Mouse (Mus musculus): ENCODE data around the gene Nectin2. TPM values are rescaled to one million over a fixed set of nuclear protein-coding genes. Genes with fewer than 3 reads are reported as not detected.
A peak's percentile ranks its signal among the peaks of the same experiment; 100 is the strongest.

The Nectin2 gene
- polyA plus RNA-seq, 1 experiment from 2014 or later: 34.4 TPM

DNA sequence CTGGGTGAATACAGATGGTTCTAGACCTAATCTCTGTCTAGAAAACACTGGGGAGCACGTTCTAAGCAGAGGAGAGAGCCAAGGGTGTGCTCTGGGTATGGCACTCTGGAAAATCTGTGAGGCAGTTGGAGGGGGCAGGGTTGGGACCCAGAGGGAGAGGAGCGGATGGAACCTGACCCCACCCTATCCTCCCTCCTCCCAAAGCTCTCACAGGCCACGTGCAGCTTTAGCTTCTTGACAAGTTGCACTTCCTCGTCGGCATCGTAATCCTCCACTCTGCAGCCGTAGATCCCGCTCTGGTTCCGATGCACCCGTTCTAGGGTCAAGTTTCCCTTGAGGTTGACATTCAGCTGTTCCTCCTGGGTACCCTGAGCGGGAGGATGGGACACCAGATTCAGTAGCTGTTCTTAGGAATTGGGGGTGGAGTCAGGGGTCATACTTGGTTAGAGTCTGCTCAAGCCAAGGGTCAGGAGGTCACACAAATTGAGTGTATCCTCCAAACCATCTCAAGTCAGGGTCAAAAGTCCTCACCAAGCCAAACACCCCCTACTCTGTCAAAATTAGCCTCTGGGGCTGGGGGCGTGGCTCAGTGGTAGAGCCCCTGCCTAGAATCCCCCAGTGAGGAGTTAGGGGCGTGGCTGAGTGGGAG, 13.7 kb upstream of the Nectin2 start:
- H3K36me3 ChIP-seq: no peaks in the 10 kb centered on the region
- no peak overlapping the region for H3K4me2 ChIP-seq
- no peak overlapping the region for H3K4me3 ChIP-seq
- H3K27me3 ChIP-seq (replicated peaks): peaks cover 16% of the 10 kb centered on the region
- H3K4me1 ChIP-seq: 0 out of 2 replicates have a peak, but pooled peaks cover 1% of the 10 kb centered on the region
- ATAC-seq: no peak
- 63% methylated on average over 13 of the region's 13 CpGs for WGBS (ENCODE audit: insufficient replicate concordance)
- no peak overlapping the region for H3K9ac ChIP-seq
- no peak overlapping the region for H3K27ac ChIP-seq
- H3K9me3 ChIP-seq (replicated peaks): no peaks in the 10 kb centered on the region

DNA sequence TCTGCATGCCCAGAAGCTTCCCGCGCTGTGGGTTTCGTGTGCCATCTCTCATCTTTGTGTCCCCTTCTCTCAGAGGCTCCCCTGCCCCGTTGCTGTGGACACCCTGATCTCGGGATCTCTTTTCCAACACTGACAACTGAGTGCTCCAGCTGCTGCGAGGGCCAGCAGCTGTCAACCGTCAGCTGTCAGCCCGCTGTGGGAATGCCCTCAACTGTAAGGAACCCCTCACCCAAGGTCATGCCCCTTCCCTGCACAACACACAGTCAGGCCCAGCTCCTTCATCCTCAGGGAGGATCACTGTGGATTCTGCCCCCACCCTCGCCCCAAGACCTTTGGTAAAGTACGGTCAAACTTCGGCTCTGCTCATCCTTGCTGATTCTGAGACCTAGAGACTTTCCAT, 12.0 kb upstream of the Nectin2 start:
- 73% methylated on average over 11 of the region's 11 CpGs for WGBS (ENCODE audit: insufficient replicate concordance)
- H3K27me3 ChIP-seq (replicated peaks): peaks cover 15% of the 10 kb centered on the region
- H3K9ac ChIP-seq: no peak overlapping the region
- H3K4me1 ChIP-seq: no peaks in the 10 kb centered on the region
- ATAC-seq: no peak
- H3K4me3 ChIP-seq: no peak overlapping the region
- H3K27ac ChIP-seq: no peak overlapping the region
- H3K9me3 ChIP-seq (replicated peaks): no peaks in the 10 kb centered on the region
- H3K36me3 ChIP-seq: no peaks in the 10 kb centered on the region
- no peak overlapping the region for H3K4me2 ChIP-seq

DNA sequence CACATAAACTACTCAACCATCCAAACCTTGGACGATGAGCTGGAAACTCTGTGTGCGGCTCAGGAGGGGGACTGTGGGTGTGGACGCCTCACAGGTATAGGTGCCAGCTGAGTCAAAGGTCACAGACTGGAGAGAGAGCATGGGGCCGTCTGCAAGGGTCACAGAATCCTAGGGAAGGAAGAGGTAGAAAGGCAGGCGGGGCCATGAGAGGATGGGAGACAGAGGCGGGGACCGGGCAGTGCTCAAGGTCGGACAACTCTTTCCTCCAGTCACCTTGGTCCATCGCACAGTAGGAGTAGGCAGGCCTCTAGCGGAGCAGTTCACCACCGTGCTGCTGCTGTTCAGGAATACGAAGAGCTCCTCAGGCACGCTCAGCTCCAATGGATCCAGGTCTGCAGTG, 9.7 kb upstream of the Nectin2 start:
- H3K27me3 ChIP-seq (replicated peaks): peaks cover 37% of the 10 kb centered on the region
- no peaks in the 10 kb centered on the region for H3K36me3 ChIP-seq
- ATAC-seq: no peak
- no peak overlapping the region for H3K9ac ChIP-seq
- no peak overlapping the region for H3K4me3 ChIP-seq
- no peaks in the 10 kb centered on the region for H3K9me3 ChIP-seq (replicated peaks)
- 69% methylated on average over 13 of the region's 13 CpGs for WGBS (ENCODE audit: insufficient replicate concordance)
- 0 out of 2 replicates have a peak, but pooled peaks cover 3% of the 10 kb centered on the region for H3K4me1 ChIP-seq
- H3K4me2 ChIP-seq: no peak overlapping the region
- no peak overlapping the region for H3K27ac ChIP-seq

DNA sequence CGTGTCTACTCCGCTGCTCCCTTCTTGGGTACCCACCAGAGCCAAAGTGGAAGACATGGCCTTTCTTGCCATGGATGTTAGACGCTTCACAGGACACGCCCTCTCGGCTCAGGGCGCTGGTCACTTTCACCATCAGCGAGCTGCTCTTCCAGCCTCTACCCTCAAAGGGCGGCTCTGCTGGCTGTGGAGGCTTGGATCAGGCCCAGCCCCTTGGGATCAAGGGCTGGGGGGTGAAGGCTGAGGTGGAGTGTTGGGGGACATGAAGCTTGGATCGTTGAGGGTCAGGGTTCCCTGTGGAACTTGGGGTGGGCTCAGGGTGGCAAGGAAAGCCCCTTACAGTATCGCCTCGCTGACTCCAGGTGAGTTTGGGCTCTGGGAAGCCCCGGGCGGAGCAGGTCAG, 8.3 kb upstream of the Nectin2 start:
- no peak for ATAC-seq
- no peak overlapping the region for H3K4me3 ChIP-seq
- H3K9me3 ChIP-seq (replicated peaks): no peaks in the 10 kb centered on the region
- no peak overlapping the region for H3K9ac ChIP-seq
- H3K27me3 ChIP-seq (replicated peaks): peaks cover 38% of the 10 kb centered on the region
- H3K36me3 ChIP-seq: no peaks in the 10 kb centered on the region
- WGBS (ENCODE audit: insufficient replicate concordance): 75% methylated on average over 13 of the region's 13 CpGs
- no peak overlapping the region for H3K4me2 ChIP-seq
- 0 out of 2 replicates have a peak, but pooled peaks cover 3% of the 10 kb centered on the region for H3K4me1 ChIP-seq
- no peak overlapping the region for H3K27ac ChIP-seq

DNA sequence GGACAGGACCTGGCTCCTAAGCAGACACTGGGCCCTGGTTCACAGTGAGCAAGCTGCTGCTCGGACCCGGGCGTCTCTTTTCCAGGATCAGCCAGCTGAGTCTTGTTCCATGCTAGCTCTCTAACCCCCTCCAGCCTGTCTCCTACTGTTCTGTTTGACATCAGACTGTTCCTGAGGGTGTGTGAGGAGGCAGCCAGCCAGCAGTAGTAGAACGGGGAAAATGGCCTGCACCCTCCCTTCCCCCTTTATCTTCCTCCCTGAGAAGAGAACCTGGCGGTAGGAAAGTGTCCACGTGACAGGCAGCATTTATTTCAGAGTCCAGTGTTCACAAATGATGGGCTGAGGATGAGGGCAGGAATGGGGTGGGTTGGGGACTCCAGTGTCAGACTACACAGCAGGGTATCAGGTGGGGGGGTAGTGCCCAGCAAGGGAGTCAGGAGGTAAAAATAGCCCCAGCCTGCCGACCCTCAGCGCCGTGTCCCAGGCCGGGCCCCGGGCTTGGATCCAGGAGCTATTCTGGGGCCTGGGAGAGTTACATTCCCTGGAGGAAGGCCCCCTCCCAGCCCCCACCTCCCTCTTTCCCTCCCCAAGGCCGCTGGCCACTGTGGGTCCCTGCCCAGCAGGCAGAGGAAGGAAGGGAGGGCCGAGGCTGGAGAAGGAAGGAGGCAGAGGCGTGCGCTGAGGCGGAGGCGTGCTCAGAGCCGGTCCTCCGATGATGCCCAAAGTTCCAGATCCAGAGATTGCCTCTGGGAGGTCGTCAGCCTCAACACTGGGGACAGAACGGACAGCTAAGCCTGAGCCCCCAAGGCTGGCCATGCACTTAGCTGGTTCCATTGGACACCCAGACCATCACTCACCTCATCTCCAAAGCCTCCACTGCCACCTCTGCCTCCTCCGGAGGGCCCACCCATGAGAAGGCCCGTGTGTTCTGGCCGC, 5.8 kb upstream of the Nectin2 start:
- H3K9me3 ChIP-seq (replicated peaks): no peaks in the 10 kb centered on the region
- no peak overlapping the region for H3K4me3 ChIP-seq
- H3K4me2 ChIP-seq: no peak overlapping the region
- no peaks in the 10 kb centered on the region for H3K36me3 ChIP-seq
- ATAC-seq: 0 out of 2 replicates have a peak, but pooled peaks have one; percentile 16
- peaks cover 34% of the 10 kb centered on the region for H3K27me3 ChIP-seq (replicated peaks)
- H3K9ac ChIP-seq: no peak overlapping the region
- peaks cover 5% of the 10 kb centered on the region for H3K4me1 ChIP-seq
- WGBS (ENCODE audit: insufficient replicate concordance): 40% methylated on average over 23 of the region's 24 CpGs
- no peak overlapping the region for H3K27ac ChIP-seq

DNA sequence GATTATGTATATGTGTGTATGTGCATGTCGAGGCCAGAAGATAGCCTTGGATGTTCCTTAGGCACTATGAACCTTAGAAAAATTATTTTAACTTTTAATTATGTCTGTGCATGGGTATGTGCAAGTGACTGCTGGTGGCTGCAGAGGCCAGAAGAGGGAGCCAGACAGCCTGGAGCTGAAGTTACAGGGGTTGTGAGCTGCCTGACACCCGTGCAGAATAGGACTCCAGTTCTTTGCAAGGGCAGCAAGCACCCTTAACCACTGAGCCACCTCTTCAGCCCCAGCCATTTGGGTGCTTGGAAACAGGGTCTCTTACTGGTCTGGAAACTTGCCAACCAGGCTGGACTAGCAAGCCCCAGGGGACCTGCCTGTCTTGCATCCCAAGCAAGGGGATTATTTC, 4.7 kb upstream of the Nectin2 start:
- ATAC-seq: no peak
- no peak overlapping the region for H3K27ac ChIP-seq

DNA sequence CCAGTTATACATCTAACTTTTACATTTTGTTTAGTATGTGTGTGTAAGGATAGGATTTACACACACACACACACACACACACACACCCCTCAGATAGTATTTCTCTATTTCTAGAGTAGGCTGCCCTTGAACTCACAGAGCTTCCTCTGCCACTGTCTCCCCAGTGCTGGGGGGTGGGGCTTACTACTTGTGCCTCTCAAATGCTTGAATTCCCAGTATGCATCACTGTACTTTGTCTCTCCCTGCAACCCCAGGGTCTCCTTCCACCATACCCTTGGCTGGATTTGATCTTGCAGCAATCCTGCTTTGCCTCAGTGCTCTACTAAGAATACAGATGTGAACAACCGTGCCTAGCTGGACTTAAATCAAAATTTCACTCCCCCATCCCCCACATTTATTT, 3.8 kb upstream of the Nectin2 start:
- WGBS (ENCODE audit: insufficient replicate concordance): 69% methylated on average over 1 of the region's 1 CpGs
- H3K4me1 ChIP-seq: peaks cover 25% of the 10 kb centered on the region
- H3K4me3 ChIP-seq: no peak overlapping the region
- no peak for ATAC-seq
- H3K9ac ChIP-seq: no peak overlapping the region
- no peaks in the 10 kb centered on the region for H3K9me3 ChIP-seq (replicated peaks)
- H3K4me2 ChIP-seq: no peak overlapping the region
- peaks cover 34% of the 10 kb centered on the region for H3K27me3 ChIP-seq (replicated peaks)
- no peaks in the 10 kb centered on the region for H3K36me3 ChIP-seq
- H3K27ac ChIP-seq: no peak overlapping the region

More for the DNA sequence above, 4.7 kb upstream of the Nectin2 start:
- H3K4me1 ChIP-seq: peaks cover 16% of the 10 kb centered on the region
- no peak overlapping the region for H3K4me3 ChIP-seq
- WGBS (ENCODE audit: insufficient replicate concordance): 72% methylated on average over 2 of the region's 2 CpGs
- H3K4me2 ChIP-seq: no peak overlapping the region
- peaks cover 34% of the 10 kb centered on the region for H3K27me3 ChIP-seq (replicated peaks)
- H3K36me3 ChIP-seq: no peaks in the 10 kb centered on the region
- no peak overlapping the region for H3K9ac ChIP-seq
- no peaks in the 10 kb centered on the region for H3K9me3 ChIP-seq (replicated peaks)

DNA sequence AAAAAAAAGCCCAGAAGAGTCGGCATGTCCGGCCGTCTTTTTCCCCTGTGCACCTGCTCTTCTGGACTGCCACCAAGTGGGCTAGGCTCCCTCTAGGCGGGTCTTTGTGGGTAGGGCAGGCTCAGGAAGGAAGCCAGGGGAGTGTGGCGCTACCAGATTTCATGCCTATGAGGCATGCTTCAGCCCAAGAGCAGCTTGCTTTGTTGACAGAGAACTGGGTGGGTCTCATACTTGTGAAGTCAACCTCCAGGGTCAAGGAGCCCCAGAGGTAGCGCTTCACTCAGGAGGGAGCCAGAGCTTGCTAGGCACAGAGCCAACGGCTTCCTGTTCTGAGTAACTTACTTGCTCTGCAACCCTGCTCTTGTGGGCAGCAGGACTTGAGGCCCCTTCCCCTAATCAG, 3.3 kb upstream of the Nectin2 start:
- Histone ChIP-seq H3K36me3 (no peaks in the 10 kb centered on the region), H3K4me3 (no peak overlapping the region), H3K27me3 (replicated peaks) (peaks cover 29% of the 10 kb centered on the region), H3K9ac (no peak overlapping the region), H3K4me1 (peaks cover 30% of the 10 kb centered on the region), H3K9me3 (replicated peaks) (no peaks in the 10 kb centered on the region), H3K27ac (no peak overlapping the region), H3K4me2 (no peak overlapping the region)
- WGBS (ENCODE audit: insufficient replicate concordance): 50% methylated on average over 7 of the region's 7 CpGs
- no peak for ATAC-seq

DNA sequence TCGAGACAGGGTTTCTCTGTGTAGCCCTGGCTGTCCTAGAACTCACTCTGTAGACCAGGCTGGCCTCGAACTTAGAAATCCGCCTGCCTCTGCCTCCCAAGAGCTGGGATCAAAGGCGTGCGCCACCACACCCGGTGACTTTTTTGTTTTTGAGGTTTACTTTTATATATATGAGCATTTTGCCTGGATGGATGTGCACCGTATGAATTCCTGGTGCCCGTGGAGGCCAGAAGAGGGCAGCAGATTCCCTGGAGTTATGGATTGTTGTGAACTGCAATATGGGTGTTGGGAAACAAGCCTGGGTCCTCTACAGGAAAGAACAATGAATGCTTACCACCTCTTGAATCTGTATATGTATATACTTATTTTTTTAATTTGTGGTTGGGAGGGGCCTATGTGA, 2.4 kb upstream of the Nectin2 start:
- Histone ChIP-seq H3K27ac (no peak overlapping the region), H3K9me3 (replicated peaks) (no peaks in the 10 kb centered on the region), H3K9ac (no peak overlapping the region), H3K36me3 (no peaks in the 10 kb centered on the region), H3K4me2 (no peak overlapping the region), H3K4me3 (no peak overlapping the region), H3K4me1 (peaks cover 39% of the 10 kb centered on the region), H3K27me3 (replicated peaks) (peaks cover 23% of the 10 kb centered on the region)
- no peak for ATAC-seq
- WGBS (ENCODE audit: insufficient replicate concordance): 51% methylated on average over 8 of the region's 8 CpGs

DNA sequence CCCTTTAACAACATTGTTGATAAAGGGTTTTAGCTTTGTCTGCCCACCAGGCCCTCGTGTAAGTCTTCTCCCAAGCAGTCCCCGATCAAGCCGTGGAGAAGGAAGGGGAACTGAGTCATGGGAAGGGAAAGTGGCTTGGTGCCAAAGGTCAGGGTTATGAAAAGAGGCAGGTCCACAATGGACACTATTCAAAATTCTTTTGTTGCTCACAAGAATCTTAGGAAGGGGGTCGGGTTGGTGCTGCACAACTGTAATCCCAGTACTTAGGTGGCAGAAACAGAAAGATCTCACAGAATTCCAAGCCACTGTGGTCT, 744 bp upstream of the Nectin2 start:
- WGBS (ENCODE audit: insufficient replicate concordance): 19% methylated on average over 4 of the region's 4 CpGs
- Histone ChIP-seq H3K36me3 (no peaks in the 10 kb centered on the region), H3K4me1 (peaks cover 53% of the 10 kb centered on the region), H3K27ac (no peak overlapping the region; the same call in 1 of the 2 replicates), H3K4me2 (no peak overlapping the region), H3K4me3 (no peak overlapping the region), H3K9ac (no peak overlapping the region), H3K27me3 (replicated peaks) (peaks cover 10% of the 10 kb centered on the region), H3K9me3 (replicated peaks) (no peaks in the 10 kb centered on the region)
- ATAC-seq: no peak

DNA sequence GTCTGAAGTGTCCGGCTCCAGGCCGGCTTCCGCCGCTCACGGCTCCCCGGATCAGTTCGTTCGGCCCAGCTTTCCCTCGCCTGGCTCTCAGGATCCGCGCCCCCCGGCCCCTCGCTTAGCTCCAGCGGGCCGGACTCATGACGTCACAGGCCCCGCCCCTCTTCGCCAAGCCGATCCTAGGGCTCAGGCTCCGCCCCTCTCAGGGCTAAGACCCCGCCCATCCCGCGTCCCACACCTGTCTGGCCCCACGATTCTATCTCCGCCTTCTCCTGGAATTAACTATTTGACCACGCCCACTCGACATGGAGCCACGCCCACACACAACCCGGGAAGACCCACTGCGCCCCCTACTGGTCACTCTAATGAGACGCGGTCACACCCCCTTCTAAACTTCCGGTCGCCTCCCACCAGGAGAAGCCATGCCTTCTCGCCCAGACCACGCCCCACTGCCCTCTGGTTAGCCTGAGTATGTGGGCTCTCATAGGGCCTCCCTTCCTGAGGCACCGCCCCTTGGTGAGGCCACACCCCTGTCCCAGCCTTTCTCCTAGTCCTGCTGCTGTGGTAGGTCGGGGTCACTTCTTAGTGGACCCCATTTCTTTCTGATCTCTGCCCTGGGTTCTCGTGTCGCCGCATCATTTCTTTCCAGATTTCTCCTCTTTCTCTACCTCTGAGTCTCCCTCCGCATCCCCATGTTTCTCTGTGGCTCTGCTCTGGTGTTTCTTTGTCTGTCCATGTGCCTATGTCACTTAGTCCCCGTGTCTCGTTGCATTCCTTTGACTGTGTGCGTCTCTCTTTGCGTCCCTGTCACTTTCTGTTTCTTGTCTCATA, 680 bp downstream of the Nectin2 start:
- whole genome bisulfite sequencing (ENCODE audit: insufficient replicate concordance): 1% methylated on average over 46 of the region's 46 CpGs
- H3K4me3 ChIP-seq: peak overlapping the region; percentile 70
- H3K27ac ChIP-seq: peak overlapping the region; percentile 80
- H3K4me1 ChIP-seq: peaks cover 67% of the 10 kb centered on the region
- peak overlapping the region; percentile 98 for H3K4me2 ChIP-seq
- H3K9me3 ChIP-seq (replicated peaks): no peaks in the 10 kb centered on the region
- no peaks in the 10 kb centered on the region; the same call in 1 of the 2 replicates for H3K27me3 ChIP-seq (replicated peaks)
- peak overlapping the region; percentile 83 for H3K9ac ChIP-seq
- ATAC-seq: peak; percentile 90
- no peaks in the 10 kb centered on the region for H3K36me3 ChIP-seq
